28 mouse cellular contexts compared by ENCODE assay signal in the genomic region with DNA sequence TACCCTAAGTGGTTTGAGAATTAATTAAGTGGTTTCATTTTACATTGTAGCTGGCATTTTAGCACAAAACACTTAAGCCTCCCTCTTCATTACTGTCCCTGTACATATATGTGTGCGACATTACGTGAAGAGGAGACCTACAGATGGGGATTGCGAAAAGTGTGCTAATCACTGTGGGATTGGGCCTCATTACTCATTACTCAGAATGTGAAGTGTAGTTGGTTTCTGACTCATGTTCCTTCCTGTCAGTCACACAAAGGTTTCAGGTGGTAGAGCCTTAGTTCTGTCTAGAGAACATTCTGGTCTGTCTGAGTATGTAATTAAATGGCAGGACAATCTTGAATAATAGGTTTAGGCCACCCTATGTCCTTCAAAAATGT.
DNase-seq lines count a peak whose midpoint lies in the region; ATAC-seq and TF ChIP-seq lines count a peak whose summit lies in the region.
"Had no signal": no experiment of that assay in that cellular context is flagged by ENCODE, and none has a peak within 500 bp of the region (broad histone marks: within the 10 kb centered on the region; RNA-seq: fewer than 3 reads in every experiment).

No protein-coding gene starts in this region.

- TF ChIP-seq POLR2A in CH12.LX (IDR thresholded peaks at IDR 0.05; ENCODE audit: low read depth, low read length) = no peak

- dilution Hi-C loops in CH12.LX (cut with MboI; ENCODE audit: extremely low pct_ligation_motif_present, extremely low pct_unique_long_range_greater_than_20kb, low sequenced_read_pairs) = no loop called here

- no peaks in the 10 kb centered on the region for H3K27me3 ChIP-seq in embryonic facial prominence, embryonic 11.5 days (ENCODE audit: control insufficient read depth, insufficient read depth, low read length)
- 0 out of 2 replicates have a peak, but pooled peaks cover 10% of the 10 kb centered on the region for H3K27me3 ChIP-seq in embryonic facial prominence, embryonic 10.5 days (replicated peaks; ENCODE audit: low read depth, poor library complexity, severe bottlenecking)
- no peaks in the 10 kb centered on the region for H3K27me3 ChIP-seq in CH12.LX (replicated peaks)
- H3K27me3 ChIP-seq in liver, embryonic 12.5 days (replicated peaks) = no peaks in the 10 kb centered on the region
- H3K27me3 ChIP-seq: heart, embryonic 13.5 days; liver, embryonic 13.5 days; megakaryocyte, embryonic 14.5 days had no signal

- 80% methylated on average over 3 of the region's 3 CpGs for WGBS in embryonic facial prominence, embryonic 11.5 days
- WGBS in embryonic facial prominence, embryonic 10.5 days = 87% methylated on average over 3 of the region's 3 CpGs
- WGBS in macrophage (ENCODE audit: missing documents) = 61% methylated on average over 3 of the region's 3 CpGs
- 87% methylated on average over 3 of the region's 3 CpGs for WGBS in liver, embryonic 12.5 days (ENCODE audit: insufficient replicate concordance)

- no peaks in the 10 kb centered on the region for H3K9me3 ChIP-seq in embryonic facial prominence, embryonic 11.5 days (replicated peaks; ENCODE audit: control insufficient read depth, low read length)
- no peaks in the 10 kb centered on the region for H3K9me3 ChIP-seq in embryonic facial prominence, embryonic 10.5 days
- H3K9me3 ChIP-seq in CH12.LX (replicated peaks; ENCODE audit: low read length) = no peaks in the 10 kb centered on the region
- H3K9me3 ChIP-seq in liver, embryonic 12.5 days (replicated peaks) = no peaks in the 10 kb centered on the region
- H3K9me3 ChIP-seq: heart, embryonic 13.5 days; hindbrain, embryonic 10.5 days; hindbrain, embryonic 15.5 days; liver, embryonic 13.5 days; midbrain, embryonic 12.5 days had no signal

- peak; percentile 56; the same call in 1 of the 2 replicates for ATAC-seq in embryonic facial prominence, embryonic 11.5 days (replicated peaks; ENCODE audit: insufficient number of reproducible peaks, low FRiP score, low TSS enrichment, low read depth)
- no peak for ATAC-seq in liver, embryonic 12.5 days
- ATAC-seq: forebrain, embryonic 14.5 days had no signal

- no peak for TF ChIP-seq CTCF in CH12.LX (conservative IDR thresholded peaks at IDR 0.05 in 1 of 2, IDR thresholded peaks at IDR 0.05 in 1 of 2; ENCODE audit: low read depth in 2 of 2, low read length in 2 of 2)

- H3K27ac ChIP-seq in embryonic facial prominence, embryonic 11.5 days (replicated peaks; ENCODE audit: low read depth, low read length) = no peak overlapping the region
- H3K27ac ChIP-seq in embryonic facial prominence, embryonic 10.5 days (replicated peaks) = no peak overlapping the region
- H3K27ac ChIP-seq in CH12.LX (ENCODE audit: insufficient read depth, low read depth) (peak overlapping the region; percentile 29), macrophage (peak overlapping the region; percentile 51)
- H3K27ac ChIP-seq in liver, embryonic 12.5 days = no peak overlapping the region
- H3K27ac ChIP-seq: heart, adult 2 months; heart, embryonic 13.5 days; hindbrain, embryonic 10.5 days; hindbrain, embryonic 15.5 days; layer of hippocampus, adult 2 months; liver, embryonic 13.5 days; midbrain, embryonic 12.5 days had no signal

- H3K36me3 ChIP-seq in embryonic facial prominence, embryonic 11.5 days (replicated peaks; ENCODE audit: control insufficient read depth, insufficient read depth, low read depth, low read length) = no peaks in the 10 kb centered on the region
- H3K36me3 ChIP-seq in embryonic facial prominence, embryonic 10.5 days (replicated peaks) = no peaks in the 10 kb centered on the region
- H3K36me3 ChIP-seq in CH12.LX (replicated peaks in 1 of 2; ENCODE audit: control insufficient read depth in 1 of 2, insufficient read depth in 1 of 2, low read length in 1 of 2) (no peaks in the 10 kb centered on the region), macrophage (ENCODE audit: inconsistent target) (no peaks in the 10 kb centered on the region)
- H3K36me3 ChIP-seq in liver, embryonic 12.5 days = no peaks in the 10 kb centered on the region
- H3K36me3 ChIP-seq: heart, embryonic 13.5 days; hindbrain, embryonic 10.5 days; hindbrain, embryonic 15.5 days; liver, embryonic 13.5 days; midbrain, embryonic 12.5 days had no signal

- H3K4me3 ChIP-seq in embryonic facial prominence, embryonic 11.5 days (ENCODE audit: low read depth, low read length) = no peak overlapping the region
- H3K4me3 ChIP-seq in embryonic facial prominence, embryonic 10.5 days = no peak overlapping the region
- H3K4me3 ChIP-seq in CH12.LX (replicated peaks in 1 of 3; ENCODE audit: low read depth in 2 of 3, low read length in 2 of 3, poor library complexity in 1 of 3) = no peak overlapping the region
- H3K4me3 ChIP-seq in macrophage (ENCODE audit: inconsistent target) = no peak overlapping the region
- no peak overlapping the region for H3K4me3 ChIP-seq in liver, embryonic 12.5 days
- H3K4me3 ChIP-seq: heart, adult 2 months; heart, embryonic 13.5 days; hindbrain, embryonic 10.5 days; hindbrain, embryonic 15.5 days; layer of hippocampus, adult 2 months; liver, embryonic 13.5 days; megakaryocyte, embryonic 14.5 days; midbrain, embryonic 12.5 days had no signal

- peak; percentile 99 for TF ChIP-seq EP300 in CH12.LX (IDR thresholded peaks at IDR 0.05; ENCODE audit: low read length)

- H3K79me2 ChIP-seq in CH12.LX (replicated peaks; ENCODE audit: control insufficient read depth, extremely low read depth, insufficient read depth, poor library complexity, severe bottlenecking) = no peaks in the 10 kb centered on the region
- H3K79me2 ChIP-seq in macrophage (ENCODE audit: inconsistent target) = no peaks in the 10 kb centered on the region

- in situ Hi-C loops in CH12.LX (cut with MboI; ENCODE audit: low pct_ligation_motif_present, low pct_unique_long_range_greater_than_20kb, low sequenced_read_pairs) = no loop called here

- no peaks in the 10 kb centered on the region for H3K4me1 ChIP-seq in embryonic facial prominence, embryonic 11.5 days (ENCODE audit: control insufficient read depth, insufficient read depth, low read length)
- peaks cover 12% of the 10 kb centered on the region for H3K4me1 ChIP-seq in embryonic facial prominence, embryonic 10.5 days
- H3K4me1 ChIP-seq in CH12.LX (ENCODE audit: control insufficient read depth in 1 of 2, insufficient read depth in 2 of 2) = peaks cover 24 to 52% of the 10 kb centered on the region in 2 experiments
- no peaks in the 10 kb centered on the region for H3K4me1 ChIP-seq in liver, embryonic 12.5 days
- H3K4me1 ChIP-seq: hindbrain, embryonic 15.5 days; liver, embryonic 13.5 days; megakaryocyte, embryonic 14.5 days had no signal

- no peak overlapping the region for H3K9ac ChIP-seq in embryonic facial prominence, embryonic 11.5 days (replicated peaks; ENCODE audit: low read length)
- no peak overlapping the region for H3K9ac ChIP-seq in CH12.LX (ENCODE audit: insufficient read depth, low read depth)
- no peak overlapping the region for H3K9ac ChIP-seq in liver, embryonic 12.5 days
- H3K9ac ChIP-seq: heart, embryonic 13.5 days; hindbrain, embryonic 15.5 days; liver, embryonic 13.5 days; midbrain, embryonic 12.5 days had no signal

- no peak; the same call in 1 of the 2 replicates for TF ChIP-seq RAD21 in CH12.LX (IDR thresholded peaks at IDR 0.05; ENCODE audit: low read depth, low read length)

- no peak for DNase-seq in embryonic facial prominence, embryonic 11.5 days (ENCODE audit: low spot score)
- no peak for DNase-seq in embryonic facial prominence, embryonic 10.5 days (ENCODE audit: low spot score)
- peak; percentile 79 for DNase-seq in CH12.LX (ENCODE audit: extremely low read depth)
- DNase-seq in induced T-regulatory cell, adult 2 months (ENCODE audit: low read depth) = peak; percentile 75
- no peak for DNase-seq in testis, postnatal 14 days (ENCODE audit: low spot score)
- no peak for DNase-seq in urinary bladder, postnatal 36 days (ENCODE audit: low spot score in 2 of 2)
- DNase-seq: adrenal gland, postnatal 14 days; cerebellum, adult 11-12 months; cerebellum, adult 9-11 months; gastrocnemius, postnatal 14 days; heart, adult 2 months; heart, postnatal 10 days; kidney, adult 11 months; kidney, postnatal 25 days; left cerebral cortex, postnatal 4 days; liver, embryonic 13.5 days; lung, adult 2 months; lung, postnatal 14 days; thymus, postnatal 4 days had no signal

- no peak overlapping the region for H3K4me2 ChIP-seq in embryonic facial prominence, embryonic 11.5 days (ENCODE audit: low read depth, low read length)
- H3K4me2 ChIP-seq in CH12.LX (ENCODE audit: insufficient read depth, low read depth, poor library complexity, severe bottlenecking) = peak overlapping the region; percentile 55; the same call in 1 of the 2 replicates
- no peak overlapping the region for H3K4me2 ChIP-seq in liver, embryonic 12.5 days
- H3K4me2 ChIP-seq: heart, embryonic 13.5 days; hindbrain, embryonic 15.5 days; liver, embryonic 13.5 days; midbrain, embryonic 12.5 days had no signal

TF ChIP-seq in CH12.LX, 34 proteins besides CTCF, POLR2A, EP300 and RAD21 (continues in another document):
- TF ChIP-seq MYC (IDR thresholded peaks at IDR 0.05; ENCODE audit: low read depth, low read length) = peak; percentile 91
- no peak for TF ChIP-seq NRF1 (IDR thresholded peaks at IDR 0.05; ENCODE audit: low read depth, low read length)
- TF ChIP-seq JUND (conservative IDR thresholded peaks at IDR 0.05; ENCODE audit: low read depth, low read length) = peak; percentile 98
- no peak for TF ChIP-seq ZC3H11A (IDR thresholded peaks at IDR 0.05; ENCODE audit: low read depth, low read length)
- TF ChIP-seq ZKSCAN1 (IDR thresholded peaks at IDR 0.05; ENCODE audit: borderline replicate concordance, low read depth, low read length) = no peak
- peak; percentile 96 for TF ChIP-seq TCF12 (IDR thresholded peaks at IDR 0.05; ENCODE audit: low read depth, low read length)
- TF ChIP-seq MAFK (IDR thresholded peaks at IDR 0.05; ENCODE audit: insufficient replicate concordance, low read length) = peak; percentile 79; the same call in 1 of the 2 replicates
- TF ChIP-seq E2F4 (IDR thresholded peaks at IDR 0.05; ENCODE audit: insufficient replicate concordance, low read depth, low read length) = 0 out of 2 replicates have a peak, but pooled peaks have one; percentile 18
- TF ChIP-seq CHD1 (IDR thresholded peaks at IDR 0.05; ENCODE audit: low read depth, low read length) = no peak
- peak; percentile 98 for TF ChIP-seq ETS1 (conservative IDR thresholded peaks at IDR 0.05; ENCODE audit: low read depth, low read length)
- peak; percentile 10; the same call in 1 of the 2 replicates for TF ChIP-seq SMC3 (IDR thresholded peaks at IDR 0.05; ENCODE audit: low read depth, low read length)
- no peak for TF ChIP-seq UBTF (IDR thresholded peaks at IDR 0.05; ENCODE audit: low read depth, low read length)
- peak; percentile 72; the same call in 1 of the 2 replicates for TF ChIP-seq ZNF384 (IDR thresholded peaks at IDR 0.05; ENCODE audit: low read depth, low read length)
- no peak for TF ChIP-seq PAX5 (IDR thresholded peaks at IDR 0.05; ENCODE audit: low read length)
- peak; percentile 69 for TF ChIP-seq MAX (IDR thresholded peaks at IDR 0.05; ENCODE audit: low read length)
- no peak for TF ChIP-seq USF2 (conservative IDR thresholded peaks at IDR 0.05; ENCODE audit: low read depth, low read length)
- peak; percentile 97 for TF ChIP-seq JUN (IDR thresholded peaks at IDR 0.05; ENCODE audit: insufficient read depth, low read depth, low read length)

Comparison
In these comparisons a context has a peak if more than half of its experiments do, and no peak if none do; other contexts are left out.
1. DNase-seq: peak in CH12.LX (single experiment) and induced T-regulatory cell, adult 2 months (single experiment); none in embryonic facial prominence, embryonic 11.5 days (single experiment), embryonic facial prominence, embryonic 10.5 days (single experiment), testis, postnatal 14 days (single experiment) and urinary bladder, postnatal 36 days (0 of 2).
2. H3K27ac ChIP-seq: peak in CH12.LX (single experiment) and macrophage (single experiment); none in embryonic facial prominence, embryonic 11.5 days (single experiment), embryonic facial prominence, embryonic 10.5 days (single experiment) and liver, embryonic 12.5 days (single experiment).